Mouse (Mus musculus): ENCODE data around the gene Mrps12. TPM values are rescaled to one million over a fixed set of nuclear protein-coding genes. Genes with fewer than 3 reads are reported as not detected.
"Not testable (repeated sequence)": the region's sequence is repeated elsewhere in the genome, so short reads cannot be mapped to it uniquely, and the experiment has no call there.

The Mrps12 gene
- total RNA-seq, 2 experiments from 2014 or later: 53.9 to 54.7 TPM

- no peak for DNase-seq (ENCODE audit: extremely low spot score in 1 of 2, low spot score in 2 of 2)
- intact Hi-C loops (cut with DNase I): no loop called here
Measured at GRCm38 (mm10) chr7:28717726-28718125, 23.9 kb downstream of the Mrps12 start.

- DNase-seq (ENCODE audit: extremely low spot score in 1 of 2, low spot score in 2 of 2): peak in 1 of 2 experiments; percentile 66
- intact Hi-C loops (cut with DNase I): no loop called here
Measured at GRCm38 (mm10) chr7:28716590-28717281, 24.9 kb downstream of the Mrps12 start, which contains the start of gene Fbxo17. Fbxo17 (plus strand) TSS chr7:28716804.

GRCm38 (mm10) chr7:28715598-28715997 is 26.0 kb downstream of the Mrps12 start:
- DNase-seq (ENCODE audit: extremely low spot score in 1 of 2, low spot score in 2 of 2): no peak
- intact Hi-C loops (cut with DNase I): no loop called here

- peak; percentile 45 to 48 for DNase-seq (ENCODE audit: extremely low spot score in 1 of 2, low spot score in 2 of 2)
- intact Hi-C loops (cut with DNase I): no loop called here
Measured at GRCm38 (mm10) chr7:28714667-28715066, 27.0 kb downstream of the Mrps12 start.

GRCm38 (mm10) chr7:28710962-28711361 is 30.7 kb downstream of the Mrps12 start:
- intact Hi-C loops (cut with DNase I): no loop called here
- no peak for DNase-seq (ENCODE audit: extremely low spot score in 1 of 2, low spot score in 2 of 2)

GRCm38 (mm10) chr7:28709454-28709853 is 32.2 kb downstream of the Mrps12 start:
- intact Hi-C loops (cut with DNase I): no loop called here

GRCm38 (mm10) chr7:28702601-28703143 is 38.9 kb downstream of the Mrps12 start:
- intact Hi-C loops (cut with DNase I): no loop called here
- no peak for DNase-seq (ENCODE audit: extremely low spot score in 1 of 2, low spot score in 2 of 2)

More at GRCm38 (mm10) chr7:28709454-28709853, 32.2 kb downstream of the Mrps12 start:
- DNase-seq (ENCODE audit: extremely low spot score in 1 of 2, low spot score in 2 of 2): no peak

- DNase-seq (ENCODE audit: extremely low spot score in 1 of 2, low spot score in 2 of 2); intact Hi-C loops (cut with DNase I): not testable (repeated sequence)
Measured at GRCm38 (mm10) chr7:28701306-28701705, 40.3 kb downstream of the Mrps12 start.

GRCm38 (mm10) chr7:28700269-28700668 is 41.4 kb downstream of the Mrps12 start:
- intact Hi-C loops (cut with DNase I): no loop called here
- no peak for DNase-seq (ENCODE audit: extremely low spot score in 1 of 2, low spot score in 2 of 2)

- intact Hi-C loops (cut with DNase I): no loop called here
Measured at GRCm38 (mm10) chr7:28697277-28697676, 44.3 kb downstream of the Mrps12 start.

GRCm38 (mm10) chr7:28694966-28695511 is 46.6 kb downstream of the Mrps12 start:
- intact Hi-C loops (cut with DNase I): no loop called here
- no peak for DNase-seq (ENCODE audit: extremely low spot score in 1 of 2, low spot score in 2 of 2)

More at GRCm38 (mm10) chr7:28697277-28697676, 44.3 kb downstream of the Mrps12 start:
- DNase-seq (ENCODE audit: extremely low spot score in 1 of 2, low spot score in 2 of 2): no peak

GRCm38 (mm10) chr7:28694423-28694822 is 47.2 kb downstream of the Mrps12 start:
- no peak for DNase-seq (ENCODE audit: extremely low spot score in 1 of 2, low spot score in 2 of 2)
- intact Hi-C loops (cut with DNase I): no loop called here

GRCm38 (mm10) chr7:28693321-28693966 is 48.2 kb downstream of the Mrps12 start:
- peak; percentile 71 to 86 for DNase-seq (ENCODE audit: extremely low spot score in 1 of 2, low spot score in 2 of 2)
- intact Hi-C loops (cut with DNase I): no loop called here

GRCm38 (mm10) chr7:28692545-28693320 is 48.9 kb downstream of the Mrps12 start, which contains the start of gene Fbxo27:
Fbxo27 (plus strand) TSS chr7:28692849.
- intact Hi-C loops (cut with DNase I): no loop called here
- DNase-seq (ENCODE audit: extremely low spot score in 1 of 2, low spot score in 2 of 2): peak in 1 of 2 experiments; percentile 61

GRCm38 (mm10) chr7:28691075-28691474 is 50.5 kb downstream of the Mrps12 start:
- intact Hi-C loops (cut with DNase I): no loop called here
- DNase-seq (ENCODE audit: extremely low spot score in 1 of 2, low spot score in 2 of 2): no peak
